Mouse (Mus musculus): Measurements from ENCODE around the gene Gtse1. TPM values are rescaled to one million over a fixed set of nuclear protein-coding genes. Genes with fewer than 3 reads are reported as not detected.
"Not testable (repeated sequence)": the region's sequence is repeated elsewhere in the genome, so short reads cannot be mapped to it uniquely, and the experiment has no call there.

Gtse1 gene
- total RNA-seq, 1 experiment from 2014 or later, result 19.5 TPM

DNA sequence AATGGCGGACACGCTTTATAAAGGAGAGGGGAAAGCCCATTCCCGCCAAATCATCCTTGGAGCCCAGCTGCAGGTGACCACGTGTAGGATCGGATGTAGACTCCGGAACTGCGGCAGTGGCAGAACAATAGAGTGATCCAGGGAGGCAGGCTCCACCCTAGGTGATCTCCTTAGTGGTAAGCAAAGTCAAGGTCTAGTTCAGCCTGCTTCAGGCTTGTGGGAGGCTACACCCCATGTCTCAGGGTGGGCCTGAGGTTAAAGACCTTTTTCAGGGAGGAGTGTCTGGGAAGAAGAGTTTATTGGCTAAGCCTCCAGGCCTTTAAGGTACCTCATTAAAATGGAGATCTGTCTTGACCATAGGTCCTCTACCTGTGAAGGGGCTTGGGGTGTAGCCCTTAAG is 6.4 kb downstream of the Gtse1 start:
- not testable (repeated sequence) for ATAC-seq (replicated peaks; ENCODE audit: low read depth, poor library complexity, severe bottlenecking)

- peak; percentile 92 for ATAC-seq (replicated peaks; ENCODE audit: low read depth, poor library complexity, severe bottlenecking)
Observed at GRCm38 (mm10) chr15:85867696-85868095, 8.2 kb downstream of the Gtse1 start.

- ATAC-seq (replicated peaks; ENCODE audit: low read depth, poor library complexity, severe bottlenecking), result no peak
Observed at GRCm38 (mm10) chr15:85877336-85877735, 17.8 kb downstream of the Gtse1 start.

DNA sequence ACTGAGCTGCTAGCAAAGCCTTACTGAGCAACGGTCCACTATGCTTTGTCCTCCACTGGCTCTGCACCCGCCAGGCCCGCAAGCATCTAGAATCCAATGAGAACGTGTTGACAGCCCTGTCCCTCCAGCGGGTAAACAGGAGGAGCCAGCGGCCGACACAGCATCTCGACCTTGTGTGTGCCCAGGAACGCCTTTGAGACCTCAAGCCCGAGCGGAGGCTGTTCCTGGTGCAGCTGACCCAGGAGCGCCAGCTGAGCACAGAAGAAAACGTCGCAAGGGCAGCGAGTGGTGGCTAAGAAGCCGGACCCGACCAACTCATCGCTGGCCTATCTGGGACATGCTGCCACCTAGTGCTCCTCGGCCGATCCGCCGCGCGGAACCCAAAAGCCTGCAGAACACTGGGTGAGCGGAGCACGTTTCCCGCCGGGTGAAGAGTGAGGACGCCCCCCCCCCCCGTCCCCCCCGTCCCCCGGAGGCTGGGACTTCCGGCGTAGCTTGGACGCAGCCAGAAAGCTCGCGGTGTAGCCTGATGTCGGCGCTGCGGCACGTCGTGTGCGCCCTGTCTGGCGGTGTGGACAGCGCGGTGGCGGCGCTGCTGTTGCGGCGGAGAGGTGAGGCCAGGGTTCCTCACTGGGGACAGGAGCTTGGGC is 19.4 kb downstream of the Gtse1 start, which contains the start of gene Trmu:
Gene Trmu (plus strand): TSS at position 465 of the 650 bp plus-strand sequence.
- ATAC-seq (replicated peaks; ENCODE audit: low read depth, poor library complexity, severe bottlenecking), result peak; percentile 93

DNA sequence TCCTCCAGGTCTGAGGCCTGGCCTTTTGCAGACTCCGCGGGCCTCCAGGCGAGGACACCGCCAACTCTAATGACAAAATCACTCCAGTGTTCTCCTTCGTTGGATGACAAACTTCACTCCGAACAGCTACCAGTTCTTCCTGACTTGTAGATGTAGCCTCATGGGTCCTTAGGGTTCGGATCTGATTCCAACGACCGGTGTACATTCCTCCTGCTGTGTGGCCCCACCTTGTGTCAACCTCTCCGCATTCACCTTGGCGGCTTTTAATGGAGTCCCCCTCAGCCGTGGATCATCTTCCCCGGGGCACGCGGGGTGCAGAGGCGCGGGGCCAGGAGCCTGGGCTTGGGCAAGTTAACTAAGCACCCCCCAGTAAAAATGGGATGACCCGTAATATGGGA is 20.0 kb downstream of the Gtse1 start:
- no peak for ATAC-seq (replicated peaks; ENCODE audit: low read depth, poor library complexity, severe bottlenecking)

DNA sequence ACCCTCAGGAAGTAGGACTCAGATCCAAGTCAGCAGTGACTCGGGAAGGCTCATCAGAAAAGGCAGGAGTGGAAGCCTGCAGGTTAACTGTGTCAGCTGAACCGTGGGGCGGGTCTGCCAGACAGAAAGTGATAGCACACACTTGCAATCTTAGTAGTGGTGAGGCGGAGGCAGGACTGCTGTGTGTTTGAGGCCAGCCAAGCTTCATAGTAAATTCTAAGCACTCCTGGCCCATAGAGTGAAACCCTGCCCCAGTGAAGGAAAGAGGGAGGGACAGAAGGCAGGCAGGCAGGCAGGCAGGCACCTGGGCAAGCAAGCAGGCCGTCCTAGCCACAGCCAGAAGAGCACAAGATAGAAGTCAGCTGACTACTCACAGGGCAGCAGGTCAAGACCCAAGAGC is 26.1 kb downstream of the Gtse1 start:
- ATAC-seq (replicated peaks; ENCODE audit: low read depth, poor library complexity, severe bottlenecking), result no peak

DNA sequence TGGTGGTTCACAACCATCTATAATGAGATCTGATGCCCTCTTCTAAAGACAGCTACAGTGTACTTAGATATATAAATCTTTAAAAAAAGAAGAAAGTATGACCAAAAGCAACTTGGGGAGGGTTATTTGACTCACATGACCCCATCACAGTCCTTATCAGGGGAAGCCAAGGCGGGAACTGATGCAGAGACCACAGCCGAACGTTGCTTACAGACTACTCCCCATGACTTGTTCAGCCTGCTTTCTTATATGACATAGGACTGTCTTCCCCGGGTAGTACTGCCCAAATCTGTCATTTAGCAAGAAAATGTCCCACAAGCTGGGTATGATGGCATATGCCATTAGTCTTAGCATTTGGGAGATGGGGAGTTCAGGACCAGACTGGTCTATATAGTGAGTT is 29.7 kb downstream of the Gtse1 start:
- peak; percentile 32; the same call in 1 of the 2 replicates for ATAC-seq (replicated peaks; ENCODE audit: low read depth, poor library complexity, severe bottlenecking)

GRCm38 (mm10) chr15:85891971-85892370 is 32.4 kb downstream of the Gtse1 start:
- ATAC-seq (replicated peaks; ENCODE audit: low read depth, poor library complexity, severe bottlenecking), result no peak

- no peak for ATAC-seq (replicated peaks; ENCODE audit: low read depth, poor library complexity, severe bottlenecking)
Observed at GRCm38 (mm10) chr15:85892498-85893118, 33.1 kb downstream of the Gtse1 start.

DNA sequence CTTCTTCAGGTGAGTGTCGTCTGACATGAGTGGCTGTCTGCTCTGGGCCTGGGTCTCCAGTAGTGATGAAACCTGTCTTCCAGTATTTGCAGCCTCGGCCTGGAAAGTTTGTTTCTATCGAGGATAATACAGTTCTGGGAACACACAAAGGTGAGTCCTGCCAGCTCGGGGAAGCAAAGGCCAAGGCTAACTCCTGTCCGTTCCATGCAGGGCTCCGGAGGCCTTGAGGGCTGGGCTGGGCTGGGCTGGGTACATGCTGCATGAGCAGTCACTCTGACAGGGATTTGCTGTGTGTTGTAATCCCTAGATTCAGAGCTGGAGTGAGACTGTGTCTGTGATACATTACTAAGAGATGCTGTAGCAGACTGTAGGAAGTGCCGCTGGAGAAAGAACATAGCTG is 34.3 kb downstream of the Gtse1 start:
- ATAC-seq (replicated peaks; ENCODE audit: low read depth, poor library complexity, severe bottlenecking), result no peak

DNA sequence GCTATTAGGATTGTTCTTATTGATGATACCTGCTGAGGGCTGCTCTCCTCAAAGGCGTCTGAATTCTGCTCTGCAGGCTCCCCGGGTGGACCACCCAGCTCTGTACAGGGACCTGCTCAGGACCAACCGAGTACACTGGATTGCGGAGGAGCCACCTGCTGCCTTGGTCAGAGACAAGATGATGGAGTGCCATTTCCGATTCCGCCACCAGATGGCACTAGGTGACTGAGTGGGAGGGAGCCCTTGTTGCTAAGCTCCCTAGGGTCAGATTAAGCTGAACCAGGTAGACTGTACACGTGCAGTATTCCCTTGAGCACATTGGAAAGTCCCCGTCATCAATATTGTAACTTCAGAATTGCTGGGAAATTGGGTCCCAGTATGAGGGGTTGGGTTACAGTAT is 36.7 kb downstream of the Gtse1 start:
- ATAC-seq (replicated peaks; ENCODE audit: low read depth, poor library complexity, severe bottlenecking), result peak; percentile 84

DNA sequence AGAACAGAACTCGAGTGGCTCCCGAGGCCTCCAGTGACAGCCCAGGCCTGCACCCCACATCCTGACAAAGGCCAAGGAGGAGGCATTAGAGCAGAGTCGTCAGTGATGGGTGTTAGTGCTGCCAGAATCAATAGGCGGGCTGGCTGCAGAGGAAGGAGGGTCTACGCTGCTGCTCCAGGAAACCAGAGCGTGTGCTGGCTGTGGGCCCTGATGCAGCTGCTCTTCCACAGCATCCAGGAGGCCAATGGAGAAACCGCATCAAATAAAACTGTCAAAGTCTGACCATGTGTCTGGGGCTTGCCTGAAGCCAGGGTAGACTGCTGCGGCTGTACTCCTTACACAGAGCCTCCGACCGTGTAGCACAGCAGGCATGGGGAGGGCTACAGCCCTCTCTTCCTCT is 37.6 kb downstream of the Gtse1 start:
- no peak for ATAC-seq (replicated peaks; ENCODE audit: low read depth, poor library complexity, severe bottlenecking)

DNA sequence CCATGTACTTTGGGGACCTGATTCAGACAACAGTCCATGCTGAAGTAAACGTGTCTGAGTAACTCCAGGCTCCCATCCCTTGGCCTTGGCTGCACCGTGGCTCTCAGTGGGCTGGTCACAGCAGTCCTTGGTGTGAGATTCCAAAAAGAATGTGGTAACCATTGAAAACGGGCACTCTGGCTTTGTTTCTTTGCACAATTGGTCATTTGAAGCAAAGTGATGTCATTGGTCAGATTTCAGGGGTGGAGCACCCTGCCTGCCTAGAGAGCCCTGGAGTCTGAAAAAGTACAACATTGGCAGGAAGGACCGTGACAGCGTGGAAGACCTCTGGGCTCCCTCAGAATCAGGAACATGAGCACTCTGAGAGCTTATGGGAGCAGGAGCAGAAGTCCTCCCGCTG is 39.9 kb downstream of the Gtse1 start:
- ATAC-seq (replicated peaks; ENCODE audit: low read depth, poor library complexity, severe bottlenecking), result no peak

- ATAC-seq (replicated peaks; ENCODE audit: low read depth, poor library complexity, severe bottlenecking), result no peak
Observed at GRCm38 (mm10) chr15:85900318-85900717, 40.8 kb downstream of the Gtse1 start.

DNA sequence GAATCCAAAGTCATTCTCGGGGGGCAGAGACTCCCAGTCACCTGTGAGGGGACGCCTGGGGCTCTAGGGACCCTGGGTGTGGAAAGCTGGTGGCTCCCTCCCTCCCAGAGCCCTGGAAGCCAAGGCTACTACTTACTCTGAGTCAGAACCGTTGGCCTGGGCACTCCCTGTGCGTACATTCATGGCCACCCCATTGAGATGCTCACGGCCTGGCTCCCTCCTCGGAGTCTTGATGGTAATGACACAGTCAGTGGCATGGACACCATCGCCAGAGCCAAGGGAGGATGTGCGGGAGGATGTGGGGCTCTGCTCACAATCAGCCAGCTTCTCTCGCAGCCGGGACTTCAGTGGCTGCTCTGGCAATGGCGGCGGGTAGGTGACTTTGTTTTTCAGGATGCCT is 41.3 kb downstream of the Gtse1 start:
- ATAC-seq (replicated peaks; ENCODE audit: low read depth, poor library complexity, severe bottlenecking), result no peak

- ATAC-seq (replicated peaks; ENCODE audit: low read depth, poor library complexity, severe bottlenecking), result peak; percentile 62
Observed at GRCm38 (mm10) chr15:85902505-85902904, 43.0 kb downstream of the Gtse1 start.

GRCm38 (mm10) chr15:85903826-85904225 is 44.3 kb downstream of the Gtse1 start:
- 0 out of 2 replicates have a peak, but pooled peaks have one; percentile 13 for ATAC-seq (replicated peaks; ENCODE audit: low read depth, poor library complexity, severe bottlenecking)

- peak; percentile 67 for ATAC-seq (replicated peaks; ENCODE audit: low read depth, poor library complexity, severe bottlenecking)
Observed at GRCm38 (mm10) chr15:85908660-85909491, 49.3 kb downstream of the Gtse1 start.

DNA sequence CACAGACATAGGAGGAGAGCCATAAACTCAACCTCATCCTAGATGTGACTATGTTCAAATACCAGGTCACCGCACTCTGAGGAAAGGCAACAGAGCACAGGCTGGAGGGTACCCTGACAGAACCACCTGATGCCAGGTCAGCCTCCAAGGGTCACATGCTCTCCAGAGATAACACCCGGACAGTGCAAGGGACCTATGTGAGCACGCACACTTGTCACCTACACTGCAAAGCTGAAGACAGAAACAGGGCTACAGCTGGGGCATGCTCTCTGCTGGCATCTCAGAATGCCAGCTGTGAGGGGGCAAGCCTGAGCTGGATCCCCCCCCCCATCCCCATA is 49.9 kb downstream of the Gtse1 start:
- peak; percentile 34 for ATAC-seq (replicated peaks; ENCODE audit: low read depth, poor library complexity, severe bottlenecking)

GRCm38 (mm10) chr15:85909931-85910330 is 50.4 kb downstream of the Gtse1 start:
- 0 out of 2 replicates have a peak, but pooled peaks have one; percentile 20 for ATAC-seq (replicated peaks; ENCODE audit: low read depth, poor library complexity, severe bottlenecking)

DNA sequence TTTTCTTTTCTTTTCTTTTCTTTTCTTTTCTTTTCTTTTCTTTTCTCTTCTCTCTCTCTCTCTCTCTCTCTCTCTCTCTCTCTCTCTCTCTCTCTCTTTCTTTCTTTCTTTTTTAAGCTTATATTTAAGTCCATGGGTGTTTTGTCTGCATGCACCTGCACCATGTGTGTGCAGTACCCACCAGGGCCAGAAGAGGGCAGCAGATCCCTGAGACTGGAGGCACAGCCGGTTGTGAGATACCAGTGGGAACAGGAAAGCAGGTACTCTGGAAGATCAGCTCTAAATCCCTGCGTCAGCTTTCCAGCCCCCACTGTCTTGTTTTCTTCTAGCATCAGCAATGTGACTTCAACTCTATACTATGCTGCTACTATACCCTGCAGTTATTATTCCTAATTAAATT is 54.1 kb downstream of the Gtse1 start:
- ATAC-seq (replicated peaks; ENCODE audit: low read depth, poor library complexity, severe bottlenecking), result 0 out of 2 replicates have a peak, but pooled peaks have one; percentile 39
